Mouse (Mus musculus) left cerebral cortex, postnatal 10 days (tissue): ENCODE results near the gene Pomt1. TPM values are rescaled to one million over a fixed set of nuclear protein-coding genes. Genes with fewer than 3 reads are reported as not detected.
"Not testable (repeated sequence)": the region's sequence is repeated elsewhere in the genome, so short reads cannot be mapped to it uniquely, and the experiment has no call there.

Source experiments
- DNase-seq, 2 experiments: peaks; one replicate each; pipeline ENCODE4 v3.0.0; 2021 to 2022; ENCODE audit warnings: low spot score in 2 of 2, mixed read lengths in 1 of 2; ENCODE audit errors: extremely low spot score in 1 of 2
- intact Hi-C: fragments of 180-260 bp; cut with DNase I; formaldehyde crosslinking; loops from one replicate; pipeline ENCODE4 v1.15.1; 2025
- total RNA-seq, 2 experiments: library from RNA; stranded (reverse); gene quantifications; 2 replicates each; pipeline ENCODE4 v1.2.3; 2021

Pomt1 gene
- total RNA-seq, 2 experiments from 2014 or later = 27.2 to 29.0 TPM

DNA sequence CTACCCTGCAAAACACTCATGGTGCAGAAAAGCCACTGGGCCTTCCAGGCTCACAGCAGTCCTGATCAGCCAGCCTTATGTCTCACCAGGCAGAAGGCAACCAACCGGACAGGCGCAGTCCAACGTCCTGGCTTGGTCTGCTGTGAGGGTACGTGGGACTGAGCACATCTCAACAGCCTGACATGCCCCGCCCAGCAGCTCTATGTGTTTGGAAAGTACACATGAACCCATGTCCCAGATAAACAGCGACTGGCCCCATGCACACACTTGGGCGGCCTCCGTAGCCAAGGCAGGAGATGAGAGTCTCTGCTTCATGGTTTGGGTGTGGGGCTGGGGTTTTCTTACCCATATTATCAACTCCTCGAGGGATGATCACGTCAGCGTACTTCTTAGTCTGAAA lies 19.9 kb downstream of the Pomt1 start:
- intact Hi-C loops = no loop called here
- DNase-seq = no peak

DNA sequence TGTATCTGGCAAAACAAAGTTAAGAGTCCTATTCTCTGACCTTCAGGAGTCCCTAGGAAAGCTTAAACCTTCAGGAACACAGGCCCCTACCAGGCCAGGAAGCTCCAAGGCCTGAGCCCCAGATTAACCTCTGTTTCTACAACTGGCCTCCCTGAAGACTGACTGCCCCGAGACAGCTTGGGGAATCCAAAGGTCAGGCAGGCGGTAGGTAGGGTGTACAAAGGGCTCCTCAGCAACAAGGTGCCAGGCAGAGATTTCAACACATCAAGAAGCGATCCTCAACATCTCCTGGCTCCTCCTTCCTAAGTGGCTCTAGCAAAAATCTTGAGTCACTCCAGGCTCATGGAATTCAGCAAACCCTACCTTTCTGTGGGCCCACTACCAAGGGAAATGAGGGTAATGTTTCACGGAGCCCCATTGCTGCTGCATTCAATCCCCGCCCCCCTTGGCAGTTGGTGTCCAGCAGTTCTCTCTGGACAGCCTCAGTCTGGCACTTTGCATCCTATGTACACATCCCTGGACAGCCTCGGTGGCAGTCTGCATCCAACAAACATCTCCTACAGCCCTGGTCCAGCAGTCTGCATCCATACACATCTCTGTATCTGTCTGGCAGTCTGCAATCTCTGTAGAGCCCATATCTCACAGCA lies 22.6 kb downstream of the Pomt1 start:
- DNase-seq = peak in 1 of 2 experiments; percentile 37
- intact Hi-C loops = no loop called here

DNA sequence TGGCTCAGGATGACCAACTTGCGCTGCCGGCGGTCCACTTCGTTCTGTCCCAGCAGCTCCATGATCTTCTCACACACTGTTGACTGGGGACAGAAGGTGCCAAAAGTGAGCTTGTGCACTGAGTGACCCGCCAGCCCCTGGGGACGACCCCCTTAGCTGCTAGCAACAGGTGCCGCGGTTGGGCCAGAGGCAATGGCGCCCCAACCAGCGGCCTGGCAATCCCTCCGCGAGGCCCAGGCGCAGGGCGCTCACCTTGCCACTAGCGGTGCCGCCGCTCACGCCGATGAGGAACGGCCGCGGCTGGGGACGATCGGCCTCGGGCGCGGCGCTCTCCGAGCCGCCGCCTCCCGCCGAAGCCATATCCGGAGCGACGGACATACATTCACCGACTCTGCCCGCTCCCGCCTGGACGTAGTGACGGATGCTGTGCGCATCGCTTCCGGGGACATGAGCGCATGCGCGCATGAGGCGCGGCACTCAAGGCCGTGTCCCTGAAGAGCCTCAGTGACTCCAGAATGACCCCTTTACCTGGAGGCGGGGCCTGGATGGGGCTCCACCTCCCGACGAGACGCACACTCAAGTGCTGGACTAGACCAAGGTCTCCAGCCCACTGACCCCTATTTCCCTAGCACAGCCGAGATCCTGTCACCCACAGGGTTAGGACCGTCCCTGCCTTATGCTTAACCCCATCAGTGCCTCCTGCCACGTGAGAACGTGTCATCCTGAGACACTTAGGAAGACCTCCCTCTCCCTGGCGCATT lies 23.4 kb downstream of the Pomt1 start, which contains the start of gene Uck1:
TSS of gene Uck1 (minus strand) at position 503 of the 761 bp plus-strand sequence.
- intact Hi-C loops = no loop called here
- DNase-seq = peak; percentile 82 to 92

DNA sequence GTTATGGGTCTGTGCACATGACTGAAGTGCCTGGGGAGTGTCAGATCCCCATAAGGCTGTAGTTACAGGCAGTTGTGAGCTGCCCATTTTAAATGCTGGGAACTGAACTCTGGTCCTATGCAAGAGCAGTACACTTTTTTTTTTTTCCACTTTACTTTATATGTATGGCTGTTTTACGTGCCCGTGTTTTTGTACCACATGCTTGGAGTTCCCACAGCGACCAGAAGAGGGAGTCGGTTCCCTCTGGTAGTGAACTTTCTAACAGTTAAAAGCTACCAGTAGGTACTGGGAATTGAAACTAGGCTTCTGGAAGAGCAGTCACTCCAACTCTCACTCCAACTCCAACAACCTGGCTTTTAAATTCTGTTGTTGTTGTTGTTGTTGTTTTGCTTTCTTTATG lies 24.2 kb downstream of the Pomt1 start:
- peak in 1 of 2 experiments; percentile 50 for DNase-seq
- intact Hi-C loops = no loop called here

DNA sequence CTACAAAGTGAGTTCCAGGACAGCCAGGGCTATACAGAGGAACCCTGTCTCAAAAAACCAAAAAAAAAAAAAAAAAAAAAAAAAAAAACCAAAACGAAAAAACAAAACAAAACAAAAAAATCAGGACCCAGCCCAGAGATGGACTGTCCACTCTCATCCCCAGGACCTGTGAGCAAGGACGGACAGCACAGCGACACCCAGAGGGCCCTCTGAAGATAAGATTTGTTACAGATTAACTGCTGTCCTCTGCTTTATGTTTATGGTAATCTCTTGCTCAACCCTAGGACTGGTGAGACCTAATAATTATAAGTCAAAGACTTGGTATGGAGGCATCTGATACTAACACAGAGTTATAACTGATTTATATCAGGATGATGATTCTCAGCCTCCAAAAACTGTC lies 39.4 kb downstream of the Pomt1 start:
- intact Hi-C loops = no loop called here

DNA sequence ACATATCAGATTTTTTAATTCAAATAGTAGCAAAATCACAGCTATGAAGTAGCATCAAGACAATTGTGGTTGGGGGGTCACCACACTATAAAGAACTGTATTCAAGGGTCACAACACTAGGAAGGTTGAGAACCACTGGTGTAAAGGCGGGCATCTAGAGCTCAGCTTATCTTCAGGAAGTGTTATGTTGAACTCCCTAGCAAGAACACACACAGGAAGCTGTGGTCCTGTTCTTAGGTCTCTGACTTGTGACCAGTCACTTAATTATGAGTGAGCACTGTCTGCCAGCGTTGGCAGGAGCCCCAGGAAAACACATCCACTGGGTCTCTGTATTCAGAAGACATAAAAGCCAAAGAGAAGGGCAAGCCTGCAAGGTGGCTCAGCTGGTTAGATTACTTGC lies 45.9 kb downstream of the Pomt1 start:
- intact Hi-C loops = no loop called here
- no peak for DNase-seq

More for the DNA sequence above, 39.4 kb downstream of the Pomt1 start:
- no peak for DNase-seq

DNA sequence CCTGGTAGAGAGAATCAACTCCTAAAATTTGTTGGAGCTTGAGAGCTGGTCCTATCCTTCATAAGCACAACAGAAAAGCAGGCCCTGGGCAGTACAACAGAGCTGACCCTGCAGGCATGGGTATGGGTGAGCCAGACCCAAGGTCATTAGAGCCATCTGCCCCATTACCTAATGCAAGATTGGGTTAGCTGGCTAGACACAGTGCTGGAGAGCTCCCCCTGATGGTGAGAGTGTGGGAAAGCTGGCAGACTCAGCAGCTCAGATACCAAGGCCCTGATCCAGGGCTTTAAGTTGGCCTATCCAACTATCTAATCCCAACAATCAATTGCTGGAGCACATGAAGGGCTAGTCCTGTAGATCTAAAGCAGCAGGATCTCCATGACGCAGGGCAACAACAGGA lies 46.3 kb downstream of the Pomt1 start:
- peak in 1 of 2 experiments; percentile 39 for DNase-seq
- intact Hi-C loops = no loop called here

DNA sequence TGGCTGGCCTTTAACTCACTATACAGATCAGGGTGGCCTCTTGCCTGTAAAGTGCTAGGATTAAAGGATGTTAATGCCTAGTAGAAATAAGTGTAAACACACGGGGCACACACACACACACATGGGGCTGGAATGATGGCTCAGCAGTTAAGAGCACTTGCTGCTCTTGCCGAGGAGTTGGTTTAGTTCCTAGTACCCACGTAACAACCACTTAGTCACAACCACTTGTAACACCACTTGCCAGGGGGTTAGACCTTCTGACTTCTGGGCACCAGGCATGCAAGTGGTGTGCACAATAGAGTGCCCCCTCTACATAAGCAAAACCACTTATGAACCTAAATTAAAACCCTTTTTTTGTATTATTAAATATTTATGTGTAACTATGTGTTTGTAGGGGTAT lies 47.6 kb downstream of the Pomt1 start:
- intact Hi-C loops = no loop called here
- DNase-seq = no peak

DNA sequence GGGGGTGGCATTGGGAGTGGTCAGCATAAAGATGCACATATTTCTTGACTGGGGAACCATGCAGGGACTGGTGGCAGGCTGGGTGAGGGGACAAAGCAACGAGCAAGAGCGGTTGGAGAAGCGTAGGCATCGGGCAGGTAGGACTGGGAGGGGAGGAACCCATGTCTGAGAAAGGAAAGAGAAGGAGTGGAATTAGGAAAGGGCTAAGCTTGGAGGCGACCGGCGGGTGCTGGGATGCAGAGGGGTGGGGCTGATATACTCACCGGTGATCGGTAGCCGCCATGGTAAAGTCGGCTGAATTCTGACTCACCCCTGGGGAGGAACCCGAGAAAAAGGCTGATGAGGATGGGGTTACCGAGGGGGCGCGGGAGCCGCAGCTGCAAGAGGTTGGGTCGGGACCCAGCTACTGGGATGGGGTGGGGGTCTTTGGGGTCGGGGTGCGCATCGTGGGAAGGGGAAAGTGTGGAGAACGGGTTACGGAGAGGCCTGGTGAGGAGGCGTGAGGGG lies 51.0 kb downstream of the Pomt1 start, which contains the start of gene Golga2:
TSS of gene Golga2 (plus strand) at position 51 of the 507 bp plus-strand sequence.
- intact Hi-C loops = no loop called here

DNA sequence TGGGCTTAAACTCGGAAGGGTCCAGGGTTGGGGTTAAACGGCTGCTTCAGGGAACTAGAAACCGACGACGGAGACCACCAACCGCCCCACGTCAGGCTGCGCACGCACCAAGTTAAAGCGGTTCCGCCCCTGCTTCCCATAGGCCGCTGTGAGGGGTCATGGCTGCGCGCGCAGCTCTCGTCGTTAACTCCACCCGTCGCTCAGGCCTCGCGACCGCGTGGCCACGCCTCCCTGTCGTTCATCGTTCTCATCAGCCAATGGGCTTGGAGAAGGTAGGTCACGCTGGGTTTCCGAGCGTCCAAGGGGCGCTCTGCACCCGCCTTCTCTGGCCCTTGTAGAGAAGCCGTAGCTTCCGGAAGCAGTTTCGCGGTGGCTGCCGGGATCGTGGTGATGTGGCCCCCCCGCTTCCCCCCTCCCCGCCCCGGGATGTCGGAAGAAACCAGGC lies 51.6 kb downstream of the Pomt1 start, which contains the start of gene Swi5:
TSS of gene Swi5 (minus strand) at position 153 of the 445 bp plus-strand sequence.
- peak; percentile 98 to 100 for DNase-seq
- intact Hi-C loops = no loop called here

More for the DNA sequence above, 51.0 kb downstream of the Pomt1 start, which contains the start of gene Golga2:
- DNase-seq = no peak

DNA sequence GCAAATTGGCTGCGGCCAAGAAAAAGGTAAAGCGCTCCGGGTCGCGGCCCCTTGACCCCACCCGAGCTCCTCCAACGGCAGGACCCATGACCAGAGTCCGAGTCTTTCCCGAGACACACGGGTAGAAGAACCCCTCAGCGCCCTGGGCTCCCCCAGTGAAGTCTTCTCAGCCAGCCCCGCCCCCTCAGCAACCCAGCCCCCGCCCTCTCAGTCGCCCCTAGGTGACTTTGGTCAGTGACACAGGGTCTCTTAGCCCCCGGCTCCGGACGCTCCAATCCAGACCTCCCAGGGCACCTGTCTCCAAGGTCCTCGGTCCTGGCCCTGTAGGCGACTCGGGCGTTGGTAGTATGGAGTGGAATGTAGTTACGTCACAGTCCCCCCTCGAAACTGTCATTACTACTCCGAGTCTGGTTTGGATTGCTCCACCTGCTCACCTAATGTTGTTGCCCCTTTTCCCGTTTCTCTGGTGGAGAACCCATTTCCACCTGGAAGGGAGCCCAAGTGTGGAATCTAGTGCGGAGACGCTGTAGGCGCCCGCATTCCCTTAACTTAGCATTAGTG lies 52.1 kb downstream of the Pomt1 start:
- intact Hi-C loops = no loop called here
- no peak for DNase-seq

DNA sequence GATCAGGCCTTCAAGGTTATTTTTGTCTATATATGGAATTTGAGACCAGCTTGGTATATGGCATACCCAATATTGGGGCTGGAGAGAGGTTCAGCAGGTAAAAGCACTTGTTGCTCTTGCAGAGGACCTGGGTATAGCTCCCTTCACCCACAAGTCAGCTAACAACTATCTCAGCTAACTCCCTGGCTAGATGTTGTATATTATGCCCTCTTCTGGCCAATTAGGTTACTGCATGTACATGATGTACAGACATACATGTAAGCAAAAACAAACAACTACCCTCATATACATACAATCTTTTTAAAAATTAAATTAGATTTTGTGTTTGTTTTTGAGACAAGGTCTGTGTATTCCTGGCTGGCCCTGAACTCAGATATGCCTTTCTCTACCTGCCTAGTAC lies 53.2 kb downstream of the Pomt1 start:
- intact Hi-C loops = no loop called here
- DNase-seq = no peak

DNA sequence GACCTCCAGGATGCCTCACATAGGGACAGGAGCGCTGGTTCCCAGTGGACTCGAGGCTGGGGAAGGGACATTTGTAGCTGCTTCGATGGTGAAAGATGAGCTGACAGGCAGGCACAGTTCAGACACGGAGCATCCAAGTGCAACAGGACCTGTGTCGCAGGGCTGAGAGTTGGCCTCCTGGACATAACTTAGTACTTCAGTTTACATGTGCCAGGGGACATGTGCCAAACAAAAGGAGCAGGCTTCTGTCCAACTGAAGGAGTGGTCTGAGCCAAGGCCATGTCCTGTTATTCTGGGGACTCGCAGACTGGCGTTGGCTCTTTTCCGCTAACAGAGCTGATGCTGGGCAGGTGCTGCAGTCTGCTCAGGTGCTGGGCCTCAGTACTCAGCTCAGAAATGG lies 58.0 kb downstream of the Pomt1 start:
- DNase-seq = no peak
- intact Hi-C loops = no loop called here

DNA sequence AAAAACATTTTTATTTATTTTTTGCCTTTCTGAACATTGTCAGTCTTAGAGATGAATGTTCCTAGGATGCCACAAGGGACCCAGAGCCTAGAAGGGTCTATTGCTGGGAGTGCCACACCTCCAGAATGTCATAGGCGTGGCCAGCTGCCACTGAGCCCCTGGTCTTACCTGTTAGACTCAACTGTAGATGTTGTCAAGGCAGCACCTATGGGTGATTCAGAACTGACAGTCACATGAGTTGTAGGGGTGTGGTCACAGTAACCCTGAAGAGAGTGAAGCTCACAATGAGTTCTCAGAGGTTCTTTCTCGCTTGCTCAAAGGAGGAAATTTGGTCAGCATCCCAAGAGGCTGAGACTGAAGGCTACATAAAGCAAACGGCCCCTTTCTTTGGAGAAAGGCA lies 58.9 kb downstream of the Pomt1 start:
- intact Hi-C loops = no loop called here
- DNase-seq = no peak

DNA sequence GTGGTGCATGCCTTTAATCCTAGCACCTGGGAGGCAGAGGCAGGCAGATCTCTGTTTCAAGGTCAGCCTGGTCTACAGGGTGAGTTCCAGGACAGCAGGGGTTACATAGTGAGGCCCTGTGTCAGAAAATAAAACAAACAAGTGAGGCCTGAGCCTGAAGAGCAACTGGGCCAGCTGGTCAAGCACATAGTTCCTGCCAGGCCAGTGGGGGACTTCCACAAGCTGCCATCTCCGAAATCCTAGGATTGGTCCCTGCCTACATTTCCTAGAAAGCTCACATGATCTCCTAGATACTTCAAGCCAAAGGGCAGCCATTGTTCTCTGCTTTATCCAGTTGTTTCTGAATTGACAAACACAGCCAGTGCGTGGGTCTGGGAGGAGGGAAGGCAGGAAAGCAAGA lies 59.5 kb downstream of the Pomt1 start:
- DNase-seq, intact Hi-C loops: not testable (repeated sequence)

DNA sequence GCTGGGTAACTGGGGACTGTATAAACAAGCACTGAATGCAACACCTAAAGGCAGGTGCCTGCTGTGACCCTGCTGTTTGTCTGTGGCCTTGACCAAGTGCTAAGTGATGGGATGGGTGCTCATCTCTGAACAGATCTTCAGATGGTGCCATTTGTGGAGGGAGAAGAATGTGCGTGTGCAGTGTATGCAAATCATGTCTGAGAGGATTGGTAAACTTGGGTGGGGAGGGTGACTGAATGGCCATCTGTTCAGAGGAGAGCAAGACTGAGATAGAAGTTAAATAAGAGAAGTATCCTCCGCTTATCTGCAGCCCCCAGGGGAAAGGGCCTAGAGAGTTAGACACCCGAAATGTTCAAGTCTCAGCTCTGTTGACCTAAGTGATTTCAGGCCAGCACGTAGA lies 63.1 kb downstream of the Pomt1 start:
- DNase-seq = no peak

DNA sequence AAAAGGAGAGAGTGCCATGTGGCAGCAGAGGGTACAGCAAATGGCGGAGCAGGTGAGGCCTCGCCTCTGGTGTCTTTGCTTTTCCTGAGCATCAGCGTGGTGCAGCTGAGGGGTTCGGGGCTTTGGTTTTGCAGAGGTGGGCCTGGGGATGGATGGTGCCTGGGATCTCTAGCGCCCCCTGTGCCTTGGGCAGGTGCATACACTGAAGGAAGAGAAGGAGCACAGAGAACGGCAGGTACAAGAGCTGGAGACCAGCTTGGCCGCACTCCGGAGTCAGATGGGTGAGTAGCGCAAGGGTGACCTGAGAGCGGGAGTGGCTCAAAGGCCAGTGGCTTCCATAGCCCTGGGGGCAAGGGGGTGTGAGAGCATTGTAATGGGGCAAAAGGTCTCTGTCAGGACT lies 66.6 kb downstream of the Pomt1 start:
- intact Hi-C loops = no loop called here
- no peak for DNase-seq

More for the DNA sequence above, 63.1 kb downstream of the Pomt1 start:
- intact Hi-C loops = no loop called here

DNA sequence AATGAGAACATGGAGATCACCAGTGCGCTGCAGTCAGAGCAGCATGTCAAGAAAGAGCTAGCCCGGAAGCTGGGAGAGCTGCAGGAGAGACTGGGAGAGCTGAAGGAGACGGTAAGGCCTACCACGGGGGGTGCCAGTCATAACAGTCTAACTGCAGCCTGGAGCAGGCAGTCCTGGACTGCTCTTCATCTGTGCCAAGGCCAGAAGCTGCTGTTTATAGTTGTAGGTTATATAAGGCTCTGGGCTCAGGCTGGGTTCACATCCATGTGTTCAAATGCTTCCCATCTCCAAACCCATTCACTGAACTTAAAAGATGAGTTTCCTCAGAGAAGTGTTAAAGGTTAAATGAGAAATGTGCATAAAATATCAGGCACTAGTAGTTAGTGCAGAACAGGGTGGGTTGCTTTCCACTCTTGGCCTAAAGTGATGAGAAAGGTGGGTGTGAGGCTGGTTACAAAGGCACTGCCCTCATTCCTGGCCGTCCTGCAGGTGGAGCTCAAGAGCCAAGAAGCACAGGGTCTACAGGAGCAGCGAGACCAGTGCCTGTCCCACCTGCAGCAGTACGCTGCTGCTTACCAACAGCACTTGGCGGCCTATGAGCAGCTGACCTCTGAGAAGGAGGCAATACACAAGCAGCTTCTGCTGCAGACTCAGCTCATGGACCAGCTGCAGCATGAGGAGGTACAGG lies 67.9 kb downstream of the Pomt1 start:
- no peak for DNase-seq
- intact Hi-C loops = no loop called here
